Mouse (Mus musculus) testis, adult 2 months (tissue): Measurements from ENCODE around the gene Rab11fip3. TPM values are rescaled to one million over a fixed set of nuclear protein-coding genes. Genes with fewer than 3 reads are reported as not detected.
"Not testable (repeated sequence)": the region's sequence is repeated elsewhere in the genome, so short reads cannot be mapped to it uniquely, and the experiment has no call there.

ENCODE experiments used
- H3K27ac ChIP-seq: fragments of 200-500 bp; 2 replicates; pipeline ENCODE4 v1.5.1; 2012; ENCODE audit warnings: low read depth, low read length; ENCODE audit not compliant: control insufficient read depth, insufficient read depth
- H3K27me3 ChIP-seq: fragments of 200-500 bp; 2 replicates; pipeline ENCODE4 v1.6.1; 2012; ENCODE audit warnings: mild to moderate bottlenecking, low read length, moderate library complexity; ENCODE audit not compliant: control insufficient read depth, insufficient read depth
- H3K36me3 ChIP-seq: fragments of 200-500 bp; 2 replicates; pipeline ENCODE4 v1.6.1; 2012; ENCODE audit warnings: mild to moderate bottlenecking, low read length; ENCODE audit not compliant: control insufficient read depth, insufficient read depth
- H3K4me1 ChIP-seq: fragments of 200-500 bp; 2 replicates; pipeline ENCODE4 v1.6.1; 2012; ENCODE audit warnings: low read length; ENCODE audit not compliant: control insufficient read depth, insufficient read depth
- H3K4me3 ChIP-seq: fragments of 200-500 bp; 2 replicates; pipeline ENCODE4 v1.5.1; 2012; ENCODE audit warnings: low read depth, mild to moderate bottlenecking, low read length, moderate library complexity, mixed read lengths; ENCODE audit not compliant: control insufficient read depth
- CTCF ChIP-seq: fragments of 200-500 bp; IDR thresholded peaks from 2 replicates; pipeline ENCODE4 v1.5.1; 2012; ENCODE audit warnings: low read depth, mild to moderate bottlenecking, inconsistent platforms, low read length, moderate library complexity; ENCODE audit not compliant: control insufficient read depth, insufficient read depth, insufficient replicate concordance
- POLR2A ChIP-seq: fragments of 200-500 bp; IDR thresholded peaks from 2 replicates; pipeline ENCODE4 v1.6.1; 2012; ENCODE audit warnings: low read depth, mild to moderate bottlenecking, inconsistent platforms, low read length, moderate library complexity; ENCODE audit not compliant: control insufficient read depth
- polyA plus RNA-seq: library from polyadenylated mRNA; depleted of rRNA; stranded (reverse); fragments of >200 nt; gene quantifications from 2 replicates; pipeline ENCODE4 v1.2.3, GENCODE M21; 2012; rRNA removed

Gene Rab11fip3
- 35.2 and 37.5 TPM in 2 replicates for polyA plus RNA-seq

DNA sequence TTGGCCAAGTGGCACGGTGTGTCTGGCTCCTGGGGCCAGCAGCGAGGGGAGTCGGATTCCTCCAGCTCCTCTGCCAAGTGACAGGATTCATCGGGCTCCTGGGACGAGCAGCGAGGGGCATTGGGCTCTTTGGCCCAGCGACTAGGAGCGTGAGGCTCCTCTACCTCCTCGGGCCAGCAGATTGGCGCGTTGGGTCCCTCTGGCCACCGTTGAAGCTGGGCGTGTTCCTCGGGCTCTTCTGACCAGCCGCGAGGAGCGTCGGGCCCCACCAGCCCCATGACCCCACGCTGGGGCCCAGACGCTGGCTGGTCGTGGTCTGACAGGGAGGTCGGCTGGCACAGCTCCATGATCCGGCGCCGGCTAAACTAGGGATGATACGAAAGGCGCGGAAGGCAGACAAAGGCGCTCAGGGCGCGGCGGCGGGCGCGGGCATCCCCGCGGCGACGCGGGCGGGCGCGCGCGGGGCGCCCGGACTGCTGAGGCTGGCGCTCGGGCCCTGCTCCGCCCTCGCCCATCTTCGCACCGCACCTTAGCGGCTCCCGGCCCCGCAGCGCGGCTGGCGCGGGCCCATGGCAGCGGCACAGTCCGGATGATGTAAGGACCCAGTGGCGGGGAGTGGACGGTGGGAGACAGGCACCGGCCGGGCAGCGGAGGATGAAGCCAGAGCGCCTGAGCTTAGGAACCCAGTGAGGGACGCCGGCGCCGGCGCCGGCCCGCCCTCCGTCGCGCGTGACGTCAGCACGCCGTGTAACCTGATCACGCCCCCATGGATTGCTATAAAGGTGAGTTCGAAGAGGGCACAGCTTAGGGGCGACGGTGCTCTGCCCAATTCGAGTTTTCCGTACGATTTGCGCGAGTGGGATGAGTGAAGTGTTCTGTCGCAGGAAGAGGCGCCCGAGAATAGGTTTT lies at the start of gene Rab11fip3:
Gene Rab11fip3, minus strand, starts transcription at position 725 of the 909 bp plus-strand sequence.
- Histone ChIP-seq H3K27ac (peak within 1 kb of the TSS; percentile 34), H3K4me3 (peak within 1 kb of the TSS; percentile 91), H3K27me3 (no peaks in the 10 kb centered on the region), H3K4me1 (peaks cover 16% of the 10 kb centered on the region), H3K36me3 (no peaks in the 10 kb centered on the region)
- TF ChIP-seq CTCF (no peak), POLR2A (peak; percentile 79)

DNA sequence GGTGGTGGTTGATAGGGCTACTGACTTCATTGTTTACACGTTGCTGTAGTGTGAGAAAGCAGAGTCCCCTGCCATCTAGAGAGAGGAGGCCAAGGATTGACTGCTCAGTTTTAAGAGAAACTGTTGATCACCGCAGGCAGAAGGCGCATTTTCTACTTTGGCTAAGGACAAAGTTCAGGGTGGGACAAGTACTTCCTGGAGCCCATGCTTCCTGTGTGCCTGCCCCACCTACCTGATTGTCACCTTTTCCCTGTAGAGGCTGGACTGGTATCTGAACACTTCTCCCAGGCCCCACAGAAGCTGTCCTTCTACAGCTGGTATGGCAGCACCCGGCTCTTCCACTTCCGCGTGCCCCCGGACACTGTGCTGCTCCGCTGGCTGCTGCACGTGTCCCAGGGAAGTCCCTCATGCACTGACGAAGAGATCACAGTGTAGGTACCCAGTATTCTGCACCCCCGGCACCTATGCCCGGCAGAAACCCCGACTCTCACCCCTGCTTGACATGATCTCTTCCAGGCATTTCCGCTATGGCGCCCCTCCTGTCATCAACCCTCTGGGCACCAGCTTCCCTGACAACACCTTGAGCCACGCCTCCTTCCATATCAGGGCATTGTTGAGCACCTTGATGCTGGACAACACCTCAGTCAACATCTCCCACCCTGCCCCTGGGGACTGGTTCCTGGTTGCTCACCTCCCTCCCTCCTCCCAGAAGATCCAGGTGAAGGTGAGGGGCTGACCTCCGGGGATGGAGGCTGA lies 47.3 kb upstream of the Rab11fip3 start:
- H3K36me3 ChIP-seq, result no peaks in the 10 kb centered on the region
- no peak for TF ChIP-seq POLR2A
- TF ChIP-seq CTCF, result no peak
- H3K27me3 ChIP-seq, result no peaks in the 10 kb centered on the region
- peaks cover 4% of the 10 kb centered on the region for H3K4me1 ChIP-seq
- no peak overlapping the region for H3K4me3 ChIP-seq
- H3K27ac ChIP-seq, result no peak overlapping the region

DNA sequence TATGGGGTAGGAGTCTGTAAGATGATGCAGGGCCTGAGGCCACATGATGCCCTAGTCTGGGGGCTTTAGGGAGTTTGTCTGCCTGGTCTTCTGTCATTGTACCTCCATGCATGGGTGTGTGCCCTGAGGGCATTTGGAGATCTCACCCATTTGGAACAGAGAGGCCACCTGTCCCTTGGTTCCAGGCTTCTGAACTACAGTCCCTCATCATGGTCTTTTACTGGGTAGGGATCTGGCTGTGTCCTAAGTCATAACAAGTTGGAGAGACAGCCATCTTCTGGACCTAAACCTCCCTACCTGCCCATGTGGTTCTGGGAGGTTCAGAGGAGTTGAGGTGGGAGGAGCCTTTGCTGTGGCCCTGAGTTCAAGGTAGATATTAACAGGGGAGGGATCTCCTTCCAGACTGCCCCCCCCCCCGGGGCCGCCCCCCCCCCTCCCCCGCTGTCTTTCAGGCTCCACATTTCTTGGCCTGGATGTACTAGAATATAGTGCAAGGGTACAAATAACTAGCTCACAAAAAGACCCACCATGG lies 46.7 kb upstream of the Rab11fip3 start:
- TF ChIP-seq CTCF (no peak), POLR2A (no peak)
- Histone ChIP-seq H3K4me1 (peaks cover 4% of the 10 kb centered on the region), H3K27ac (no peak overlapping the region), H3K36me3 (no peaks in the 10 kb centered on the region), H3K4me3 (no peak overlapping the region), H3K27me3 (no peaks in the 10 kb centered on the region)

DNA sequence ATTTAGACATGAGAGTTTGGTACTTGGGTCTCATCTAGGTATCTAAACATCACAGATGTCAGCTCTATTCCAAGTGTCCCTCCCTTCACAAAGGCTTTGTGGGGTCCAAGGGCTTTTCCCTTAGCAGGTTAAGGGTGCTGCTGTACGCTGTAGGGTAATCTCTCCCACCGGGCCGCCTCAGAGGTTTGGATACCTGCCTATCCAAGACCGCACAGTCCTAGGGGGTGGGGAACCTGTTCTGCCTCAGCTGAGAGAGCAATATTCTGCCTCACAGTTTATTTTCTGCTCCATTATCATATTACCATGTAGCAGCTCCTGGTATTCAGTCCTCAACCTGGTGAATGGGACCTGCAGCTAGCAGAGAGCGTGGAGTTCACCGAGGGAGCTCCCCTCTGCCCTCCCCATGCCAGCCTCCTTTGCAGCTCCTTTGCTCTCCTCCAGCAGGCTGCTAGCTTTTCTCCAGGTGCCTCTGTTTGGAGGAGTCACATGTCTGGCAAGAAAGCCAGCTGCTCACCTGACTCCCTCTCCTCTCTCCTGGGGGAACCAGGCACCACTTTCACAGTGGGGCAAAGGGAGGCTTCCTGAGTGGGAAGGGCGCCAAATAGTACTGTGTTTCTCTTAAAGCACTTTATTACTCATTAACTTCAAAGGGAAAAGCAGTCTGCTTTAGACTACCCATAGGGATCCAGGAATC lies 46.0 kb upstream of the Rab11fip3 start:
- Histone ChIP-seq H3K27me3 (no peaks in the 10 kb centered on the region), H3K36me3 (no peaks in the 10 kb centered on the region), H3K4me1 (peaks cover 4% of the 10 kb centered on the region), H3K27ac (no peak overlapping the region), H3K4me3 (peak overlapping the region; percentile 19)
- no peak for TF ChIP-seq POLR2A
- TF ChIP-seq CTCF, result no peak

DNA sequence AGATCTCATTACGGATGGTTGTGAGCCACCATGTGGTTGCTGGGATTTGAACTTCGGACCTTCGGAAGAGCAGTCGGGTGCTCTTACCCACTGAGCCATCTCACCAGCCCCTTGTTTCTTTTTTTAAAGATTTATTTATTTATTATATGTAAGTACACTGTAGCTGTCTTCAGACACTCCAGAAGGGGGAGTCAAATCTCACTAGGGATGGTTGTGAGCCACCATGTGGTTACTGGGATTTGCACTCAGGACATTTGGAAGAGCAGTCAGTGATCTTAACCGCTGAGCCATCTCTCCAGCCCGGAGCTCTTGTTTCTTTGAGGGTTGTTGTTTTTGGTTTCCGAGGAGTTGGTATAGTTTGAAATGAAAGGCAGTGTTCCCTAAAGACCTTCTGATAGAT lies 45.1 kb upstream of the Rab11fip3 start:
- H3K4me3 ChIP-seq, result peak overlapping the region; percentile 75
- not testable (repeated sequence) for H3K27me3 ChIP-seq, H3K4me1 ChIP-seq, H3K27ac ChIP-seq, H3K36me3 ChIP-seq

DNA sequence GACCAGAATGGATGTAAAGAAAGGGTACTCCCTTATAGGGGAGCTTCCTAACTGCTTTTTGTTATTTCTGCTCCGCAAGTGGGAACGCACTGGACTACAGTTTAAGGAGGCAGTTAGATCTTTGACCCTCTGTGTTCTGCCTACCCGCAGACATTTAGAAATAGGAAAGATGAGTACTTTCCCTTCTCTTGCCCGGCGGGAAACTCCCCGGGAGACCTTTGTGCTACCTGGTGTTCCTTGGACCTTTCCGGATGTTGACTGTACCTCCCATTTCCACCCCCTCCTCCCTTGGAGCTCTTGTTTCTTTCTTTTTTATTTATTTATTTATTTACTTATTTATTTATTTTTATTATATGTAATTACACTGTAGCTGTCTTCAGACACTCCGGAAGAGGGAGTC lies 44.7 kb upstream of the Rab11fip3 start:
- Histone ChIP-seq H3K27ac (peak overlapping the region; percentile 84), H3K36me3 (no peaks in the 10 kb centered on the region), H3K4me1 (peaks cover 4% of the 10 kb centered on the region), H3K27me3 (no peaks in the 10 kb centered on the region), H3K4me3 (peak overlapping the region; percentile 86)
- TF ChIP-seq CTCF, result no peak
- no peak for TF ChIP-seq POLR2A
